Mouse (Mus musculus) small intestine, adult 2 months (tissue): ENCODE results near the gene Ccnq. TPM values are rescaled to one million over a fixed set of nuclear protein-coding genes. Genes with fewer than 3 reads are reported as not detected.
"Not testable (repeated sequence)": the region's sequence is repeated elsewhere in the genome, so short reads cannot be mapped to it uniquely, and the experiment has no call there.

Source experiments
- H3K27ac ChIP-seq: fragments of 200-500 bp; 2 replicates; pipeline ENCODE4 v1.5.1; 2012; ENCODE audit warnings: low read depth, low read length, control low read depth, inconsistent platforms; ENCODE audit not compliant: insufficient read depth
- H3K27me3 ChIP-seq: fragments of 200-500 bp; 2 replicates; pipeline ENCODE4 v1.6.1; 2012; ENCODE audit warnings: mild to moderate bottlenecking, moderate library complexity, low read length, inconsistent platforms; ENCODE audit not compliant: control insufficient read depth, insufficient read depth
- H3K36me3 ChIP-seq: fragments of 200-500 bp; 2 replicates; pipeline ENCODE4 v1.6.1; 2012; ENCODE audit warnings: mild to moderate bottlenecking, low read length, control low read depth, inconsistent platforms; ENCODE audit not compliant: control insufficient read depth, insufficient read depth
- H3K4me1 ChIP-seq: fragments of 200-500 bp; 2 replicates; pipeline ENCODE4 v1.6.1; 2012; ENCODE audit warnings: low read length, inconsistent platforms, mixed read lengths; ENCODE audit not compliant: control insufficient read depth, insufficient read depth, insufficient read length
- H3K4me3 ChIP-seq: fragments of 200-500 bp; 2 replicates; pipeline ENCODE4 v1.5.1; 2012; ENCODE audit warnings: low read depth, mild to moderate bottlenecking, control low read depth, inconsistent platforms, low read length, moderate library complexity
- CTCF ChIP-seq: fragments of 200-500 bp; IDR thresholded peaks from 2 replicates; pipeline ENCODE4 v1.5.1; 2012; ENCODE audit warnings: low read depth, mild to moderate bottlenecking, control low read depth, inconsistent platforms, low read length, moderate library complexity, mixed read lengths; ENCODE audit not compliant: insufficient replicate concordance, insufficient read length; ENCODE audit errors: extremely low read depth
- POLR2A ChIP-seq: fragments of 200-500 bp; IDR thresholded peaks from 2 replicates; pipeline ENCODE4 v1.6.1; 2012; ENCODE audit warnings: low read depth, mild to moderate bottlenecking, control low read depth, inconsistent platforms, low read length, moderate library complexity
- WGBS: fragments of 180-500 bp; shearing (Covaris S2); methylation state at CpG from one replicate; pipeline ENCODE4 v1.1.7; 2018; 5-methylcytosine and 5-hydroxymethylcytosine counted together
- polyA plus RNA-seq: library from polyadenylated mRNA; depleted of rRNA; stranded (reverse); fragments of >200 nt; gene quantifications from 2 replicates; pipeline ENCODE4 v1.2.3, GENCODE M21; 2012

Ccnq gene
- polyA plus RNA-seq, 1 experiment, result 27.4 TPM

DNA sequence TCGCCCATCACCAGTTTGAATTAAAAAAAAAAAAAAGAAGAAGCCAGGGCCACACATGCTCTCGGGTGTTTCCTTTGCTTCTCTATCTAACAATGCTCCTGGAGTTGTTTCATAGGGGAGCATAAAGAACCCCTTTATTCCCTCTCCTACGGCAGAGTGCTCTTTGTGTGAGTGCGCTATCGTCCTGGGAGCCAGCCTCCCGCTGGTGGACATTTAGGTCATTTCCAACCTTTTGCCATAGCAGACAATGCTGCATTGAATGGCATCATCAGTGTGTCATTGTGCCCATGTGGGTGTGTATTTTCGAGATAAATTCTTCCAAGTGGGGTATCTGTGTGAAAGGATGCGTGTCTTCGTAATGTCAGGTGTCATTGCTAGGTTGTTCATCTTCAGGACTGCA is 9.6 kb upstream of the Ccnq start:
- Histone ChIP-seq H3K27ac (no peak overlapping the region), H3K27me3 (no peaks in the 10 kb centered on the region; the same call in 1 of the 2 replicates), H3K36me3 (no peaks in the 10 kb centered on the region), H3K4me3 (no peak overlapping the region), H3K4me1 (no peaks in the 10 kb centered on the region)
- 74% methylated on average over 9 of the region's 9 CpGs for WGBS
- TF ChIP-seq CTCF (no peak), POLR2A (no peak)

DNA sequence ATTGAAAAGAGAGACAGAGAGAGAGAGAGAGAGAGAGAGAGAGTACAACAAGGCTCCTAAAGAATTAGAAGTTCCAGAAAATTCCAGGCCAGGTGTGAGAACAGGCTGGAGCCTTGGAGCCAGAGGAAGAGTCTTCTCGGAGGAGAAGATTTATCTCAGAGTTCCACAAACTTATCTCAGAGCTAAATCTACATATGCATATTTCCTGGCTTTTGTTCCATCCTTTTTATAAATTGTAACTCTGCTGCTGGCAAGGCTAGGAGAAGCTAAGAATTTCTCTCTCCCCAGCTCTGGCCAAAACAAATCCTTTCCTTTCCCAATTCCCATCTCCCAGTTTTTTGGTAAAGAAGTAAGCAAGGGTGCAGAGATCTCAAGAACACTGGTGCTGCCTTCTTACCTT is 3.8 kb upstream of the Ccnq start:
- Histone ChIP-seq H3K27ac (no peak overlapping the region), H3K27me3 (no peaks in the 10 kb centered on the region), H3K4me3 (no peak overlapping the region), H3K36me3 (no peaks in the 10 kb centered on the region), H3K4me1 (peaks cover 7% of the 10 kb centered on the region; the same call in 1 of the 2 replicates)
- 59% methylated on average over 1 of the region's 1 CpGs for WGBS
- TF ChIP-seq CTCF, result no peak
- no peak for TF ChIP-seq POLR2A

DNA sequence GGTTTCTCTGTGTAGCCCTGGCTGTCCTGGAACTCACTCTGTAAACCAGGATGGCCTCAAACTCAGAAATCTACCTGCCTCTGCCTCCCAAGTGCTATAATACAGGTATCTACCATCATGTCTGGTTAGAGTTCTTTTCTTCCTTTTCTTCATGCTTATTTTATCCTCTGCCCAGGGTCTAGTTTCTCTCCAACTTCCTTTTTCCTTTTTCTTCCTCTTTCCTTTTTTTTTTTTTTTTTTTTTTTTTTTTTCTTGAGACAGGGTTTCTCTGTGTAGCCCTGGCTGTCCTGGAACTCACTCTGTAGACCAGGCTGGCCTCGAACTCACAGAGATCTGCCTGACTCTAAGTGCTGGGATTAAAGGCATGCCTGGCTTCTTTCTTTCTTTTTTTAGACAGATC is 2.6 kb upstream of the Ccnq start:
- WGBS, result 86% methylated on average over 1 of the region's 1 CpGs
- H3K4me1 ChIP-seq, H3K36me3 ChIP-seq, H3K4me3 ChIP-seq, H3K27me3 ChIP-seq, H3K27ac ChIP-seq: not testable (repeated sequence)

GRCm38 (mm10) chr11:78753183-78753582 is 1.7 kb upstream of the Ccnq start:
- Histone ChIP-seq H3K4me1 (peaks cover 7% of the 10 kb centered on the region; the same call in 1 of the 2 replicates), H3K4me3 (no peak overlapping the region), H3K27ac (no peak overlapping the region), H3K27me3 (no peaks in the 10 kb centered on the region), H3K36me3 (no peaks in the 10 kb centered on the region; the same call in 1 of the 2 replicates)
- no peak for TF ChIP-seq CTCF
- no peak for TF ChIP-seq POLR2A
- 83% methylated on average over 1 of the region's 1 CpGs for WGBS

- WGBS, result 2% methylated on average over 2 of the region's 2 CpGs
- Histone ChIP-seq H3K4me3 (peak overlapping the region; percentile 72), H3K27me3 (no peaks in the 10 kb centered on the region), H3K4me1 (peaks cover 7% of the 10 kb centered on the region; the same call in 1 of the 2 replicates), H3K36me3 (no peaks in the 10 kb centered on the region; the same call in 1 of the 2 replicates), H3K27ac (no peak overlapping the region)
- no peak for TF ChIP-seq CTCF
- TF ChIP-seq POLR2A, result no peak
These were observed 294 bp upstream of the Ccnq start for GRCm38 (mm10) chr11:78751843-78752203.

GRCm38 (mm10) chr11:78746264-78746663 is 5.3 kb downstream of the Ccnq start:
- no peak overlapping the region for H3K27ac ChIP-seq
- 85% methylated on average over 7 of the region's 7 CpGs for WGBS
- TF ChIP-seq POLR2A, result no peak
- no peak for TF ChIP-seq CTCF
- H3K4me3 ChIP-seq, result no peak overlapping the region
- no peaks in the 10 kb centered on the region; the same call in 1 of the 2 replicates for H3K36me3 ChIP-seq
- no peaks in the 10 kb centered on the region for H3K27me3 ChIP-seq
- peaks cover 7% of the 10 kb centered on the region; the same call in 1 of the 2 replicates for H3K4me1 ChIP-seq

- Histone ChIP-seq H3K27me3 (no peaks in the 10 kb centered on the region), H3K4me3 (no peak overlapping the region), H3K36me3 (no peaks in the 10 kb centered on the region; the same call in 1 of the 2 replicates), H3K27ac (no peak overlapping the region), H3K4me1 (peaks cover under 1% of the 10 kb centered on the region; the same call in 1 of the 2 replicates)
- TF ChIP-seq CTCF, result no peak
- TF ChIP-seq POLR2A, result no peak
- 79% methylated on average over 4 of the region's 4 CpGs for WGBS
These were observed 6.1 kb downstream of the Ccnq start for GRCm38 (mm10) chr11:78745475-78745874.

GRCm38 (mm10) chr11:78742461-78742860 is 9.1 kb downstream of the Ccnq start:
- TF ChIP-seq CTCF, result no peak
- TF ChIP-seq POLR2A, result no peak
- H3K36me3 ChIP-seq, result no peaks in the 10 kb centered on the region
- 76% methylated on average over 3 of the region's 3 CpGs for WGBS

More at GRCm38 (mm10) chr11:78742461-78742860, 9.1 kb downstream of the Ccnq start:
- Histone ChIP-seq H3K27me3 (no peaks in the 10 kb centered on the region), H3K27ac (no peak overlapping the region), H3K4me1 (no peaks in the 10 kb centered on the region), H3K4me3 (no peak overlapping the region)
